Mouse (Mus musculus): ENCODE results near the gene Slco3a1. TPM values are rescaled to one million over a fixed set of nuclear protein-coding genes. Genes with fewer than 3 reads are reported as not detected.

Gene Slco3a1
- total RNA-seq, 2 experiments from 2014 or later: 65.6 to 66.6 TPM

DNA sequence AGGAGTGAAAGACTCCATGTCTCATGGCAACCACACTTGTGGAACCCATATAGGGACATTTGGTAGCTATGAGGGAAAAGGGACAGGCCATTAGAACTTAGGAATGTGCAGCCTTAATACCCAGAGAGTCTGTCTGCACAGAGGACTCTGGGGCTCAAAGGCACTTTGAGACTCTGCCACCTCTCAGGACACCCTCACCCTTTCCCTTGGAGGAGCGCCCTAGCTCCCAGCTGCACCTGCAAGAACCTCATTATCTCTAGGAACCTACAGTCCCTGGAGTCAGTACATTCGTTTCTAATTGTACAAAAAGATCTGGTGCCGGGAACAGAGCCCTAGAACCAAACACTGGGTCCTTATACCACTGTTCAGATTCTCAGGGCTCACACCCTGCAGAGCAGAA, 66.4 kb downstream of the Slco3a1 start:
- no peak for DNase-seq (ENCODE audit: low spot score in 2 of 2)

DNA sequence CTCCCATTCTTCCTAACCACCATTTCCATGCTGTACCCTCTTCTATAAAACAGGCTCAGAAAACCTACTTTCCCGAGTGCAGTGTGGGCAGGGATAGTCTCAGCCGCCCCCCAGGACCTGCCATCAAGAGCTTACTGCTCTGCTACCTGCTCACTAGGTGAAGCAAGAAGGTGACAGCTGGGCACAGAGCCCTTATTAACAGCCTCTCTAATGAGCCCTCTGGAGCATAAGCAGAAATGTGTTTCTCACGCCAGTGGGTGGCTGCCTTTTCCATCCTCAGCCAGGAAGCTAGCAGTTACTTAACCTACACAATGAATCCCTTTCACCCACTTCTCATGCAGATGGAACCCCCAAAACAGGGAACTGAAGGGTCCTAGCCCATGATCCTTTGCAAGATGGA, 66.9 kb downstream of the Slco3a1 start:
- no peak for DNase-seq (ENCODE audit: low spot score in 2 of 2)

DNA sequence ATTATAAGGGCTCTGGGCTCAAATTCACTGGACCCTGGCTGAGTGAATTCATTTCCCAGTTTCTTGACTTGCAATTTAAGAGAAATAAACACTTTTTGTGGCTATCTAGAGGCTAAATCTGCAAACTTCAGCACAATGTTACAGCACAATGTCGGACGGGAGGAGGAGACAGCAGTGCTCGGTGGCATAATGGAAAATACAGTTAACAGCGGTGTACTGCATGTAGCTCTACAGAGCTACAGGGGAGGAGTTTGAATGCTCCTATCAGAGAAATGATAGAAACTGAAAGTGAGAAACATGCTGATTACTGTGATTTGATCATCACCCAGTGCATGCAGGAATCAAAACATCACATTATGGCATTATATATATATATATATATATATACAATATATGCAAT, 68.5 kb downstream of the Slco3a1 start:
- no peak for DNase-seq (ENCODE audit: low spot score in 2 of 2)

- DNase-seq (ENCODE audit: low spot score in 2 of 2): no peak
Observed at GRCm38 (mm10) chr7:74485669-74486068, 68.9 kb downstream of the Slco3a1 start.

- DNase-seq (ENCODE audit: low spot score in 2 of 2): no peak
Observed at GRCm38 (mm10) chr7:74484024-74484385, 70.6 kb downstream of the Slco3a1 start.

GRCm38 (mm10) chr7:74483294-74484023, 71.1 kb downstream of the Slco3a1 start:
- no peak for DNase-seq (ENCODE audit: low spot score in 2 of 2)

DNA sequence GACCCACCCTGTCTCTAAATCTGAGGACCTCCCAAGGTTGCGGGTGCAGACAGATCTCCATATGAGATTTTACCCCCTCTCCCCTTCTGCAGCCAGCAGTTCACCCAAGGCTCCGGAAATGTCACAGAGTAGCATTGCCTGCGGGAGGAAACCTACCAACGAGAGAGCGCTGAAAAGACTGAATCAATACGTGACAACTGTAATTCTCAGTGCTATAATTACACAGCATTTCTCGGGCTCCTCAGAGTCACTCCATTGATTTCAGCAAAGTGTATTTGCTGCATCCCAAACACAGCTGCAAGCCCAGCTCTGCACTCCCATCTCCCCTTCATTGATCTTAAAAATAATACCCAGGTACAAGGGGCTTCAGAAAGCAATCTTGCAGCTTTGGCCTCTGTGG, 82.8 kb downstream of the Slco3a1 start:
- no peak for DNase-seq (ENCODE audit: low spot score in 2 of 2)

GRCm38 (mm10) chr7:74466886-74467285, 87.7 kb downstream of the Slco3a1 start:
- DNase-seq (ENCODE audit: low spot score in 2 of 2): no peak

DNA sequence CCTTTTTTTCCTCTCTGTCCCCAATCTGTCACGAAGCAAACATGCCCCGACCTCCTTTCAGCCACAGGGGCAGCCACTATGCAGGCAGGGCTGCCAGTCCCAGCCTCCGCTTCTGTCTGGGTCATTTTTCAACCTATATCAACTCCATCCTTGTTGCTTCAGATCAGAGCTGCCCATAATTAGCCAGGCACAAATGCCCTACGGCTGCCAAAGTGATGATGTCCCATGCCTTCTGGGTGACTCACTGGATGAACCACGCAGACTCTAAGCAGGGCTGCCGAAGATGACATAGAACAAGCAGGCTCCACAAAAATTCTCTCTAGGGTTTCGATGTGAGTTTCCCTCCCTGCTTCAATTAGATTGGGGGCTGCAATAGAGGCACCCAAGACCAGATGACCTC, 89.9 kb downstream of the Slco3a1 start:
- DNase-seq (ENCODE audit: low spot score in 2 of 2): no peak

DNA sequence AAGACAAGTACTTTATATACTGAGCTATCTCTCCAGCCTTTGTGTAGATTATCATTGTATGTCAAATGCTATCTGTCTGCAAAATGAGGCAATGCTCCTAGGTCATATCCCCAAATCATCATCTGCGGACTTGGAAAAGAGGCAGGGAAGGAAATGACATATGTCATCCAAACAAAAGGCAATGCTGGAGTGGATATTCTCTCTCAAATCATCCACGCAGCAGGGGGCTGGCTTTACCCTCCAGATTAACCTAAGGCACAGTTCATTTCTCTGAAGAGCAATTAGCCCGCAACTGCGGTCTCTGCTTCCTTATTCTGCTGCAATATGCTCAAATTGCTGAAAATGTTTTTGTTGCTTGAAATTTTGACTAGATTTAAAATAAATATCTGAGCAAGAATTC, 92.1 kb downstream of the Slco3a1 start:
- DNase-seq (ENCODE audit: low spot score in 2 of 2): no peak

DNA sequence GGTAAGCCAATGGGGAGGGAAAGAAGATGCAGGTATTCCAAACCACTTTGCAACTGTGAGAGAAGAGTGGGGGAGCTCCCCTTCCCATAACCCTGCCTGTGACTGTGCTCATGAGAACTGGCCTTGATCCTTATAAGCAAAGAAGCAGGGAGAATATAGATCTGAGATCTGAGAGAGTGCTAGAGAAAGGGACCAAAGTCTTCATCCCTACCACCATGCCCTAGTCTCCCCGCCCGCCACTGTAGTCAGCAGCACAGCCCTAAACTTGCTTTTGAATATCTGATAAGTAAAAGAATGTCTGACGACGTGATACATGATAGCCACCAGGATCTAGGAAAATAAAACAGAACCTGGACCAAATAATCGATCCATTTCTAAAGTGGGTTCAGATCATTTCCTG, 92.8 kb downstream of the Slco3a1 start:
- no peak for DNase-seq (ENCODE audit: low spot score in 2 of 2)

DNA sequence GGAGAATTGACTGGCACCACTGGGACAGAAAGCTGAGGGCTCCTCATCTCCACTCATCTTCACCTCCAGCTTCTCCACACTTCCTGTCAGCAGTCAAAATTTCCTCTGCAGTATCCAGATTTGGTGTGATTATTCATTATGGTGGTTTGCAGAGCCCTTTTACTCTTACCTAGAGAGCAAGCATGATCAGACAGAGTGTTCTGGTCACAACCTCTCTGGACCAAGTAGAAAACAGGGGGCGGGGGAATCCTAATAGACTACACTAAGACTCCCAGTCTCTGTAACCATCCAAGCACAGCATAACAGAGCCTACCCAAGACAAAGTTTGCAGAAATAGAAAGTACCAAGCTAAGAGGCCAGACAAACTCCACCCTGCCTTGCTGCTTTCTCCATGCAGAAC, 93.4 kb downstream of the Slco3a1 start:
- DNase-seq (ENCODE audit: low spot score in 2 of 2): no peak

DNA sequence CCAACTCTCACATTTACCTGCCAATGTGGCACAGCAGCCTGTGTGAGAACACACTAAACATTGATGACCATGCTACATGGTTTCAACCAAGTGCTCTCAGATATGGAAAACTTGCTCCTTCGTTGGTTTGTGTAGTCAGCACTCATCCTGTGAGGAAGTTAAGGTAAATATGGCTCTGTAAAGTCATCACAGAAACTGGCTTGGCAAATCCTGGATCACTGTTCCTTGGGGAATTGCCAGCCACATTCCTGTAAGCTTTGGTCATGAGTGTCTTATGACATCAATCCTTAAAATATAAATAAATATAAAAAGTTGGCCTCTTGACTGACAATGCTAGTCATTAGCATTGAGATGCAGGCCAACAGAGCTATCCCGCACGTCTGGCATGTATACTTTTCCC, 94.8 kb downstream of the Slco3a1 start:
- no peak for DNase-seq (ENCODE audit: low spot score in 2 of 2)

GRCm38 (mm10) chr7:74459277-74459676, 95.3 kb downstream of the Slco3a1 start:
- no peak for DNase-seq (ENCODE audit: low spot score in 2 of 2)

GRCm38 (mm10) chr7:74458475-74459221, 95.9 kb downstream of the Slco3a1 start:
- no peak for DNase-seq (ENCODE audit: low spot score in 2 of 2)

DNA sequence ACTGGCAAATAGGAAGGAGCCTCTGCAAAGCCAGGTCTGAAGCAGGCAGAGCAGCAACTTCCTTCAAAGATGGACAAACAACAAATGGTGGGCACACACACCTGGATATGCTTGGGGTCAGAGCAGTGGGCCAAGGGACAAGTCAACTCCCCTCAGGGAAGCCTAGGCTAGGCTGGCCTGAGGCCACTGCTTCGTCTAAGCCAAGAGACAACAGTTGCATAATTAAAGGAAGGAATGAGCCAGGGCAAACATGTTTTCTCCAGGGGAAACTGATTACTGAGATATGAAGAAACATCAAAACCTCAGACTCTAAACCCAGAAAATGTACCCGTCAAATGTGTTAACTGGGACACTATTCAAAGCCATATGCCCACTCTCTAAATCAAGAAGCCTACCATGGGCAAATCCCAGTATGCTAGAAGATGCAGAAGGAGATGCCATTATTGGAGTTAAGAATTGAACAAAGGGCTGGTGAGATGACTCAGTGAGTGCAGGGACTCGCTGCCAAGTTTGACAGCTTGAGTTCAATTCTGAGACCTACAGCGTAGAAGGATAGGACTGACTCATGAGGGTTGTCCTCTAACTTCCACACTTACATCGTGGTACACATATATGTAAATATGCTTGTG, 97.1 kb downstream of the Slco3a1 start:
- DNase-seq (ENCODE audit: low spot score in 2 of 2): no peak

DNA sequence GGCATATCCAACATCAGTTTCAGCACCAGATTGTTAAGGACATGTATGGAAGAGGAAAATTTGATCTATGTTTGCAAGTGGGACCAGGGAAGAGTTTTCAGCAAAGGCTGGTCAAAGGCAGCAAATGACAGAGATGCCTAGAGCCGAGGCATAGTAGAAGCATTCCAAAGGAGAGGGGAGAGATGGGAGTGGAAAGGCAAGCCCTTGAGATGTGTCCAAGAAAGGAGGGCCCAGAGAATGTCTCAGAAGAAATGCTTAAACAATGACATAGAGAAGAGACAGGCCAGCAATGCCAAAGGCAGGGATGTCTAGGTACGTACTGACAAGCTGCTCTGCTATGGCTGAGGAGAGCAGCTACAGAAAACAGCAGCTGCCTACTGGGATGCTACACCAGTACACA, 97.8 kb downstream of the Slco3a1 start:
- no peak for DNase-seq (ENCODE audit: low spot score in 2 of 2)

DNA sequence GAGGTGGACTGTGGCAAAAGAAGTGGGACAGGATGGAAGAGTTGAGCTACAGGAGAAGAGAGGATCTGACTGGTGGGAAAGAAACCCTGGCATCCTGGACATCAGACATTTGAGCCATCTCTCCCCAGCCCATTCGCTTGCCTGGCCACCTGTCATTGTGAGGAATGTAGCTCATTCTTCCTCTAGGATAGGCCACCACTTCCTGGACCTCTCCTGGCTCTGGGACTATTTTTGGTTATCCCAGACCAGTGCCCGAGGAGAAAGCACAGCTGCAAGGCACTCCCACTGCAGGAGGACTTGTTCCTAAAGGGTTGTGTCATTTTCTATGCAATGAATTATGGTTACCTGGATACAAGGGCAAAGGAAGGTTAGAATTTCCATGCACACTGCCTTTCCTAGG, 103.5 kb downstream of the Slco3a1 start:
- DNase-seq (ENCODE audit: low spot score in 2 of 2): no peak

DNA sequence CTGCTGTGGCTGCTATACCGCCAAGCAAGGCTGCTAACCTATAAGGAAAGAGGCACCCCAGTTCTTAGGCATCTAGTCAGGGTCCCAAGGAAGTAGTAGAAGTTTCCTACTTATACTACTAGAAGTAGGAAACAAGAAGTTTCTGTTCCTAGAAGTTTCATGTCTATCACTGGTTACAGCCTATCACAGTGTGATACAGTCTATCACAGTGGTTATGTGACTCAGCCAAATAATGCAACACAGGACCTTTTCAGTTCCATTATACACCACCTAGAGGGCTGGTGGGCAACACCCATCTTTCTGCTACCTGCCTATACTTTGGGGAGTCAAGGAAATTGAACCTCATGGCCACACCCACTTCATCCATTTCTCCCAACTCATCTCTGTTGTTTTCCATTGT, 104.8 kb downstream of the Slco3a1 start:
- DNase-seq (ENCODE audit: low spot score in 2 of 2): no peak

DNA sequence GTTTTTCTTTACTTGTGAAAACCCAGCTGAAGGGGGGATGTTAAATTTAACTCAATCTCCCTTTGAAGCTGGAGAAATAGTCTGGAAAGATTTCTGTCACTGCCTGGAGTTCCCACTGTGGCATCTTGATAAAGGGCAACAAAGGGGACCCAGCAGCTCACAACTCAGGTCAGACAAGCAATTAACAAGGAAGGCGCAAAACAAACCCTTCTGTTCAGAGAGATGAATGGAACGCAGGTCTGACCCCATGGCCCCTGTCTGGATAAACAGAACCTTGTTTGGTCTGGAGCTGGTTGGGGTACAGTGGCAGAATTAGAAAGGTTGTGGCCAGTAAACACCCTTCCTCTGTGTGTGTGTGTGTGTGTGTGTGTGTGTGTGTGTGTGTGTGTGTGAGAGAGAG, 106.8 kb downstream of the Slco3a1 start:
- no peak for DNase-seq (ENCODE audit: low spot score in 2 of 2)

DNA sequence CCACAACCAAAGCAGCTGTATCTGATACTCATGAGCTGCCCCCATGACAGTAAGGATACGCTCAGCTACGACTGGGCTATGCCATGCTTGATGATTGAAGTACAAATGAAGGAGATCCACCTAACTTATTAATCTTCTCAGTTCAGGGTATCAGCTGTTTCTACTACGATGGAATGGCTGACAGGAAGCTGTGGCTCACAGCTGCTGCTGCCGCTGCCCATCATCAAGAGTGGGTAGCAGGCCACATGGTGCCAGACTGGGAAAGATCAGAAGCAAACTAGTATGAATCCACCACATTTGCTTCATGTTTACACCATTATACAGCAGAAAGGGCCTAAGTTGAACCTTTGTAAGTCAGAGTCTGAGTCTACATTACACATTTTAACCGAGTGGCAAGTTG, 109.4 kb downstream of the Slco3a1 start:
- no peak for DNase-seq (ENCODE audit: low spot score in 2 of 2)

GRCm38 (mm10) chr7:74442380-74442779, 112.2 kb downstream of the Slco3a1 start:
- DNase-seq (ENCODE audit: low spot score in 2 of 2): no peak

DNA sequence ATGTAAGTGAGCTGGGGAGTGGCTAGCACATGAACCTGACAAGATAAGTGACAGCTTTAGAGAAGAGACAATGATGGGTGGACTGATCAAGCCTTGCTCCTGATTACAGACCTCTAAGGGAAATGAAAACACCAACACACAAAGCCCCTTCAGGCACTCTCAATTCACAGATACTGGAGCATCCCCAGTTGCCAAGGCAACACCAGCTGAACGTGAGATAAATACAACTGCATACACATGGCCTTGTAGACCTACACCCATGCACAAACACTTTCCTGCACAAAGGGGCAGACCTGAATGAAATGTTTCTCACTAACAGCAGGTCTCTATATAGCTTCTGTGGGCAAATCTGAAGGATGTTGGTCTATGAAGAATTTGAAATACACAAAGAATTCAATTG, 117.0 kb downstream of the Slco3a1 start:
- no peak for DNase-seq (ENCODE audit: low spot score in 2 of 2)

All from layer of hippocampus, postnatal 10 days (tissue).